Mouse (Mus musculus) layer of hippocampus, adult 9-10 months (tissue): ENCODE measurements at regions not wholly inside any gene's neighbourhood (a gene's known extent, or its start where the extent isn't known, plus 50 kb on each side); places are given as distances from the start of the nearest gene placed in this dataset.

Experiments used
- DNase-seq: peaks from one replicate; pipeline ENCODE4 v3.0.0; 2022; ENCODE audit warnings: low spot score

- DNase-seq = no peak
Measured at GRCm38 (mm10) chr6:16572828-16573227, 325.4 kb downstream of the Tfec start.

- DNase-seq = no peak
Measured at GRCm38 (mm10) chr6:16551945-16552673, 346.1 kb downstream of the Tfec start.

GRCm38 (mm10) chr6:16551131-16551530 lies 347.1 kb downstream of the Tfec start:
- DNase-seq = no peak

- DNase-seq = peak; percentile 20
Measured at GRCm38 (mm10) chr6:16550445-16550844, 347.8 kb downstream of the Tfec start.

GRCm38 (mm10) chr6:16514054-16514453 lies 384.2 kb downstream of the Tfec start:
- no peak for DNase-seq

GRCm38 (mm10) chr6:16513541-16513940 lies 384.7 kb downstream of the Tfec start:
- DNase-seq = no peak

GRCm38 (mm10) chr6:16503836-16504235 lies 394.4 kb downstream of the Tfec start:
- DNase-seq = no peak

- DNase-seq = peak; percentile 30
Measured at GRCm38 (mm10) chr6:16487015-16487630, 411.1 kb downstream of the Tfec start.

- DNase-seq = no peak
Measured at GRCm38 (mm10) chr6:16483295-16483694, 414.9 kb downstream of the Tfec start.

- DNase-seq = no peak
Measured at GRCm38 (mm10) chr6:16468693-16469375, 429.4 kb downstream of the Tfec start.

GRCm38 (mm10) chr6:16458279-16458678 lies 440.0 kb downstream of the Tfec start:
- DNase-seq = peak; percentile 7
